Mouse (Mus musculus): ENCODE measurements around the gene Arih2. TPM values are rescaled to one million over a fixed set of nuclear protein-coding genes. Genes with fewer than 3 reads are reported as not detected.

Gene Arih2
- total RNA-seq, 1 experiment from 2014 or later: 70.8 TPM

DNA sequence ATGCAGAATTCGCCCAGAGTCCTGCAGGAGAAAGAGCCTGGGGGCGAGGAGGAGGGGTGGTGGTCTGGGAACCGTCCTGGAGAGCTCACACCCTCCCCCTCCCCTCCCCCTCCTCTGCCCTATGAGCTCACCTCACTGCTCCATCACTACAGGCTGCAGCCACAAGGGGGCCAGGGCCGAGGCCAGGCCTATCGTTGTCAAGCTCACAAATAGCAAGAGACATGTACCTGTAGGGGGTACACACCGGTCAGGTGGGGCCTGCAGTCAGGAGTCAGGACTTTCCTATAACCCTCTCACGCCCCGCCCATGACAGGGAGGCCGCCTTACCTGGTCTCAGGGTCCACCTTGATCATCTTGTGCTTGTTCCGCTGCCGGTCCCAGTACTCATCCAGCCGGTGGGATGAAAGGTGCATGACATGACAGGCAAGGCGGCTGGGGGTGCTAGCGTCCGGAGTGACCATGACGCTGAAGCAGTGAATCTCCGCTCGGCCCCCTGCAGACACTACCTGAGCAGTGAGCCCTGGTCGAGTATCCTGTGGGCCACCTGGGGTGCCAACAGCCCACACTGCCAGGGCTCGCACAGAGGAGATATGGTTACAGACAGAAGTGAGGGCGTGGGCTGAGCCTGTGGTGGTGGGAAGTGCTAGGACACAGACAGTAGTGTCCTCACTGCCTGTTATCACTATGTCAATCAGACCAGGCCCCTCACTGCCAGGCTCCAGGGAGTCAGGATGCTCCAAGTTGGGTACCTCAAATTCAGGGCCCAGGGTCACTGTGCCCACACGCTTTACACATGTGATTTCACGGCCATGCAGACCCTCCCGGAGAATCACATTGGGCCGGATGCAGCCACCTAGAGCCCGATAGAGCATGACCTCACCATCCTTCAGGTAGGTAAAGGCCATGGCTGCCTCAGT lies 75.2 kb downstream of the Arih2 start:
- no peak for ATAC-seq (replicated peaks in 1 of 2; ENCODE audit: insufficient read depth in 1 of 2, low FRiP score in 2 of 2, low TSS enrichment in 1 of 2, low read depth in 1 of 2, poor library complexity in 2 of 2, severe bottlenecking in 2 of 2)

DNA sequence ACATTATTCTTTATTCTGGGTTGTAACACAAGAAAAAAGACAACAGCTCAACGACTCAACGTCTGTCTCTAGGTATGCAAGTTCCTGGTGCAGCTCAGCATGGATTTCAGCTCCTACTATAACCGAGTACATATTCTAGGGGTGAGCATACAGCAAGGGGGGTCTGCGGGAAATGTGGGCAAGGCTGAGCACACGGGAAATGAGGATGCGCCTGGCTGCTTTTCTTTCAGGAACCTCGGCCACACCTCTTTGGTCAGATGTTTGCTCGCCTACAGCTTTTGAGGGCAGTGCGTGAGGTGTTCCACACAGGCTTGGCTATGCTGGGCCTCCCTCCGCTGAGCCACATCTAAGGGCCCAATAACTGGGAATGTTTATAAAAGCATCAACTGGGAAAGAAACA lies 76.9 kb downstream of the Arih2 start:
- ATAC-seq (replicated peaks in 1 of 2; ENCODE audit: insufficient read depth in 1 of 2, low FRiP score in 2 of 2, low TSS enrichment in 1 of 2, low read depth in 1 of 2, poor library complexity in 2 of 2, severe bottlenecking in 2 of 2): no peak

DNA sequence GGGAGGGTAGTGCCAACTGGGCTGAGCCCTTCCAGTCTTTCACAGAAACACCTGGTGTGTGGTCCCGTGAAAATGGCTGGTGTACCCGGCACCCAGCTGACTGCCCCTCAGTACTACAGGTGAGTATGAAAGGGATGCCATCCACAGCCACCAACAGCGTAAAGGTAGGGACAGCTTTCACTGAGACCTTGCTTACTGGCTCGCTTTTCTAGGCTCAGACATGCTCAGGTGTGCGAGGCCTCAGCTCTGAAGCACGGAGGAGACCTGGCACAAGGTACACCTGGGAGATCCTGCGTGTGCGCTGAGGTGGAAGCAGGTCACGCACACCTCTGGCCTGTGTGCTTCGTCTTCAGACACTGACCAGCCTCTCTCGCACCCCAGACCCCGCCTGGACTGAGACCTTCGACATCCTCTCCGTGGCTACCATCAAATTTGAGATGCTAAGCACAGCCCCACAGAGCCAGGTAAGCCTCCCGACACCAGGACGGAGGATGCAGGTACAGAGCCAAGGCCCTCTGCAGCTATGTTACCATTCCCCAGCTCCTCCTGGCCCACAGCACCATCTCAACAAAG lies 77.7 kb downstream of the Arih2 start:
- ATAC-seq (replicated peaks in 1 of 2; ENCODE audit: insufficient read depth in 1 of 2, low FRiP score in 2 of 2, low TSS enrichment in 1 of 2, low read depth in 1 of 2, poor library complexity in 2 of 2, severe bottlenecking in 2 of 2): no peak

DNA sequence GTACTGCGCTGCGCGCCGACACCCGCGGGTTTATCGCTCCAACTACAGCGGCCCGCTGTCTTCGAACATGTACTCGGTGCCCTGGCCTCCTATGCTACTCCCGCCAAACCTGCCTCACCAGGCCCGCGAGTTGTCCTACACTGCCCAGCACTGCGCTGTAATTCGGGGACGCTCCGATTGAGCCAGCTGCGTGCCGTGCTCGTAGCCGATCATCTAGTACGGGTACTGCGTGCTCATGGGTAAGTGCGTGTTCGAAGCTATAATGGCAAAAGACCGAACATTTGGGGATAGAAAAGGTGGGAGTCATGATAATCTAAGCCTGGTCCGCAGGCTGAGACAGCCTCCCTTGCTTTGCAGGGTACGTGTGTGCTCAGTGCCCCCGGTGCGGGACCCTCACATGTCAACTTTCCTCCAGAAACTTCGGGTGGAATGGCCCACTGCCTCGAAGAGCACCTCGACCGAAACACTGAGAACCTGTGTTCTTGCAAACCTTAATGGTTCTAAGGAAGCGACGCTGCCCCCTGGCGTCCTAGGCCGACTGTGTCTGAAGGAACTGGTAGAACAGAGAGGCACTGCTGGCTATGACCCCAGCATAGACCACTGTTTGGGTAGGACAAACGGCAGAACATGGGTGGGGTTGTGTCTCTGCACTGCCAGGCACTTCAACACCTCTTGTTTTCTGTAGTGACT lies 78.8 kb downstream of the Arih2 start:
- 0 out of 4 replicates have a peak, but pooled peaks have one; percentile 13 to 23 for ATAC-seq (replicated peaks in 1 of 2; ENCODE audit: insufficient read depth in 1 of 2, low FRiP score in 2 of 2, low TSS enrichment in 1 of 2, low read depth in 1 of 2, poor library complexity in 2 of 2, severe bottlenecking in 2 of 2)

DNA sequence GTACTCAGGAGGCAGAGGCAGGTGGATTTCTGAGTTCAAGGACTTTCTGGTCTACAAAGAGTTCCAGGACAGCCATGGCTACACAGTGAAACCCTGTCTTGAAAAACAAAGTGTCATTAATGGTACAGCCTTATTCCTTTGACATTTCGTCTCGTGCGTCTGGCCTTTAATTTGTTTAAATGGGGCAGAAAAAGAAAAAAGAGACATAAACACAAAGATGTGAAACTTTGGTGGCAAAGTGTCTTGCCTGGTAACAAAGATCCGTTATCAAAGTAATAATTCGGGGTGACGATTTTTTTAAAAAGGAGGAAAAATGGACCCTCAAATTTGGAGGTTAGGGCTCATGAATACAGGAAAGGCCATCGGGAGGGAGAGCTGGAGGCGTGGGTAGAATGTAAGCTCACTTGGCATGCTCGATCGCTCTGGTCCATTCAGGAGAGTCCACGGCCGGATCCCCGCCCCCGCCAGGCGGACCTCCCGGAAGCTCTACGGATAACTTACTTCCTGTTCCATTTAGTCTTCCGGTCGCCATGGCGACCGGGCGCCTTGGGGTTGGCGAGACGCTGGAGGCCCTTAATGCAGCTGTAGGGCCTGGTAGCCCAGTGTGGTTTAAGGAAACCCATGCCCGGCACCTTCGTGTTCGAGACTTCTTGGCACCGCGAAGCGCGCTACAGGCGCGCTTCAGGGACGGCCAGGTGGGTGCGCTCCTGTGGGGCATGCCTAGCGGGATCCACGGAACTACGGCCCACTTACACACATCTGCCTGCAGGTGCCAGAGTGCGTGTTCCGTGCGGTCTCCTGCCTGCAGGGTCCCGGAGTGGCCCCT lies 79.6 kb downstream of the Arih2 start, which contains the start of gene Dalrd3:
Gene Dalrd3, plus strand, starts transcription at position 506 of the 826 bp plus-strand sequence.
- ATAC-seq (replicated peaks in 1 of 2; ENCODE audit: insufficient read depth in 1 of 2, low FRiP score in 2 of 2, low TSS enrichment in 1 of 2, low read depth in 1 of 2, poor library complexity in 2 of 2, severe bottlenecking in 2 of 2): peak; percentile 22 to 34

DNA sequence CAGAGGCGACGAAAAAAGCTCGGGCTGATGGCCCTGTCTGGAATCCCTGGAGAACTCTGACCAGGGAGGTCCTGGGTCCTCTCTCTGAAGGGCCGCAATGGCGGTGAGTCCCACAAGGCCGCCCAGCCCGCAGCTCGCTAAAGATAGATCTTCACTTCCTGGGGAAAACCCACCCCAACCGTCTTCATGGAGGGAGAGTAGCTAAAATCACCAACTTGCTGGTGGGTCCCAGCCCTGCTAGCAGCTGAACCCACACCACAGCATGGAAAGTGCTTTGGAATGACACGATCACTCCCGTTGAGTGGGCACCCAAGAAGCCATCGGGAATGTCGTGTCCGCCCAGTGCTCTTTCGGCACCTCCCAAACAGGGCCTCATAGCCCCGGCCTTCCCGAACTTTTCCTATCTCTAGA lies 80.7 kb downstream of the Arih2 start:
- ATAC-seq (replicated peaks in 1 of 2; ENCODE audit: insufficient read depth in 1 of 2, low FRiP score in 2 of 2, low TSS enrichment in 1 of 2, low read depth in 1 of 2, poor library complexity in 2 of 2, severe bottlenecking in 2 of 2): no peak

DNA sequence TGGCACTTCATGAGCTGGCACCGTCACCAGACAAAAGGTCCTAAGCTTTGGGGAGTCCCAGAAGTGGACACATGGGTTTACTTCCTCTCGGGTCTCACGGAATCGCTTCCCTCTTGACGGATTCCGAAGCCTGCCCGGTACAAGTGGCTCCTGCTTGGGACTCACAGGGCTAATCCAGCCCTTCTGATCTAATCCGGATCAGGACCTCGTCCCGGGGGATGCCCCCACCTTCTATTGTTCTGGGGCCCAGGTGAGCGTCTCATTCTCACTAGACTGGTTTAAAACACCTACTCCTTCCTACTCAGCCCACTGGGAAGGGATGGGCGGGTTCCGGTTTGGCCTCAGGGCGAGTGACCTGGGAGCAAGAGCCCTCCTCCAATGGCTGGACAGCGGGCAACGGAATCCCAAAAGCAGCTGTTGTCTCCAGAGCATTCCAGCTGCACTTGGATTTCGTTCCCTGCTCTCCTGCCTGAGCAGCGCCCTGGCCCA lies 81.2 kb downstream of the Arih2 start:
- ATAC-seq (replicated peaks in 1 of 2; ENCODE audit: insufficient read depth in 1 of 2, low FRiP score in 2 of 2, low TSS enrichment in 1 of 2, low read depth in 1 of 2, poor library complexity in 2 of 2, severe bottlenecking in 2 of 2): no peak

DNA sequence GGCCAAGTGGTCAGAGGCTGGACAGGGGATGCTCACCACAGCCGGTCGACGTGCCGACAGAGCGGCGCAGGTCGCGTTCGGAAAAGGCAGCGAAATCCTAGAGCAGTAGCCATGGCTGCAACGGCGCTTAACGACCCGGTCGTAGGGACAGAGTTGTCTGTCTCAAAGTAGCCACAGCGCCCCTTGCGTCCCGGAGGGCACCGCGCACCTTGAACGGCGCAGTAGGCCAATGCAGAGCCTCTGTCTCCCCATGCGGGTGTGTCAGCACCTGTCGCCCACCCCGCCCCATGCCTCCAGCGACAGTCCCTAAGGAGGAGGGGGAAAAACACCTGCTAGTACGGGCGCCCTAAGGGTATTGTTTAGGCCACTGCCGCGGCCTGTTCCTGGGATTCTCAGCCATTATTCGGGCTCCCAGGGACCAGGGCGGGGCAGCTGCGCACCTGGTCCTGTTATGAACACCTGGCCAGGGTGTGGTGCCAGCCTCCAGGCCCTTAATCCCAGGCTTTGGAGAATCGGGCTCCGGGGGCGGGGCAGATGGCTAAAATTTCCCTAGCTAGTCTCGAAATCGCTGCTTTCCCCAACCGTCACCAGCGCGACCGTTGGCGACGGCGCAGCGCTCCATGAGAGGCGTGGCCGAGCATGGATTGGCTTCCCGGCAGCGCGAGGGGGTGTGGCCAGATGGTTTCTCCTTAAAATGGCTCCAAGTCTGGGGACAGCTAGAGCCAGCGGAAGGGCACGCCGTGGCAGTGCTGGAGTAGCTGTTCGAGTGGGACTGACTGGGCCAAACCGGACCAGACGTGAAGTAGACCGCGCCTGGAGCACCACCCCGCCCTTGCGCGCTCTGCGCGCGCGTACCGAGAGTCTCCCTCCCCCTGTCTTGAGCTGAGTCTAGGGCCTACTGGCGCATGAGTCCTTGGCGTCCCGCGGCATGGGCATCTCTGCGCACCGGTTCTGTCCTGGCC lies 82.1 kb downstream of the Arih2 start, which contains the start of gene Ndufaf3:
Gene Ndufaf3, minus strand, starts transcription at position 620 of the 962 bp plus-strand sequence.
- peak; percentile 74 to 75 for ATAC-seq (replicated peaks in 1 of 2; ENCODE audit: insufficient read depth in 1 of 2, low FRiP score in 2 of 2, low TSS enrichment in 1 of 2, low read depth in 1 of 2, poor library complexity in 2 of 2, severe bottlenecking in 2 of 2)

DNA sequence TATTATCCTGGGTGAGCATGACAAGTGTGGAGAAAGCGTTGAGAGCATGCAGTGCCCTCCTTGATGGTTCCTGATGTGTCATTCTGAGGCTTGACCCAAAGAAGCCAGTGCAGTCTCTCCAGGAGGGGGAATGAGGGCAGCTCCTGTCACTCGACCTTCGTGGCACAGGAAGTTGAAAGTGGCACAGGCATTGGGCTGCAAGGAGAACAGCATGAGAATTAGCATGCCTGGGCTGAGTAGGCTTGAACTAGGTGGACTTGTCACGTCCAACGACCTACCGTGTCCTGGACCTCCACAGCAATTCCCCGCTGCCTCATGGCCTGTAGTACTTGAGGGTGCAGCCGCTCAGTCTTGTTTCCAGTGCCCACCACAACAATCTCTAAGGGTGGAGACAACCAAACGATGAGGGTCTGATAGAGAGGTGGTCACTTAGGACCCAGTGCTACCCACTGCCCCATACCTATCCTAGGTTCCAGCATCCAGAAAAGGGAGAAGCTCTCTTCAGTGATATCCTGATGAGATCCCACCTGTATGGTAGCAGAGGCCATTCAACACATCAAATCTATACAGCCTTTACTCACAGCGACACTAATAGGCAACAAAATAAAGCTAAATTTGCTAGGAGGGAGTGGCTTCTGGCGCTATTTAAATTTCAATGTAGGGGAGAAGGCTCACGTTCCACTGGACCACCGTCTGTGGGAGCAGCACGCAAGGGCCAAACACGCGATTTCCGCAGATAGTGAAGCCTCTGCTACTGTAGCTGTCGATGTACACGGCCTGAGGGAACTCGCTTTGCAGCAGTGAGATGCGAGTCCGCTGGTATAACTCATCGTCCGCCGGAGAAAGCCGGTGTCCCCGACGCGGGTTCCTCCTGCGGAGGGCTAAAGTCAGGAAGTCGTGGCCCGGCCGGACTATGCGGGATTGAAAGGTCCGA lies 83.0 kb downstream of the Arih2 start:
- peak in 1 of 2 experiments; percentile 0; a peak in 1 of 4 replicates for ATAC-seq (replicated peaks in 1 of 2; ENCODE audit: insufficient read depth in 1 of 2, low FRiP score in 2 of 2, low TSS enrichment in 1 of 2, low read depth in 1 of 2, poor library complexity in 2 of 2, severe bottlenecking in 2 of 2)

DNA sequence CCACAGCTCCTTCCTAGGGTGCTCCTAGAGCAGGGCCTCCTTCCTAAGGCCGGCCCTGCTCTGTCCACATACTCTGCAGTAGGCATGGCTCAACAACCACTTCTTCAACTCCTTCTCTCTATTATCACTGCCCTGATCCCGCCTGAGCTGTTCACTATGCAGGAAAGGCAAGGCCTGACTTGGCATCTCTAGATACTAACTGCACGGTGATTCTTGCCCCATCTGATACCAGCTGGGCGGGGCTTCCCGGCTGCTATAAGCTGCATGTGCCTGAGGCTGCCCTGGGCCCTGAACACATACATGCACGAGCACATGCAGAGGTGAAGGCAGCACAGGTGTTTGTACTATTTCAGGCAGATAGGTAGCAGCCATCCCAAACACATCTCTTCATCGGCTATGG lies 85.1 kb downstream of the Arih2 start:
- ATAC-seq (replicated peaks in 1 of 2; ENCODE audit: insufficient read depth in 1 of 2, low FRiP score in 2 of 2, low TSS enrichment in 1 of 2, low read depth in 1 of 2, poor library complexity in 2 of 2, severe bottlenecking in 2 of 2): no peak

DNA sequence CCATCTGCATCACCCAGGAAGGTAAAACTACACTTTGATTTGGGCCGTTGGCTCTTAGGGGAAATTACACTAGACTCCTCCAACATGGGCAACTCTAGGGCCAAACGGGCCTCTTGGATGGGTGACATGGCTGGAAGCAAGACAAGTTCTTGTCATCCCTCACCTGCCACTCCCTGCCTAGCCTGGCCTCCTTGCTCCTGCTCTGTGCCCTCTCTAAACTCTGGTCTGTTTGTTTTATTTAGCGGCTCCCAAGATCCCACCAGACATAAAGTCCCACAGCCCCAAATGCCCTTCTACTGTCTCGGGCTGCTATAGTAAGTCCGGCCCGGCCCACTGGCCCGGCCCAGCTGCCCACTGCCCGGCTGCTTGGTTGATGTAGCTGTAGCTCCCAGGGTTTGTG lies 85.5 kb downstream of the Arih2 start:
- no peak for ATAC-seq (replicated peaks in 1 of 2; ENCODE audit: insufficient read depth in 1 of 2, low FRiP score in 2 of 2, low TSS enrichment in 1 of 2, low read depth in 1 of 2, poor library complexity in 2 of 2, severe bottlenecking in 2 of 2)

DNA sequence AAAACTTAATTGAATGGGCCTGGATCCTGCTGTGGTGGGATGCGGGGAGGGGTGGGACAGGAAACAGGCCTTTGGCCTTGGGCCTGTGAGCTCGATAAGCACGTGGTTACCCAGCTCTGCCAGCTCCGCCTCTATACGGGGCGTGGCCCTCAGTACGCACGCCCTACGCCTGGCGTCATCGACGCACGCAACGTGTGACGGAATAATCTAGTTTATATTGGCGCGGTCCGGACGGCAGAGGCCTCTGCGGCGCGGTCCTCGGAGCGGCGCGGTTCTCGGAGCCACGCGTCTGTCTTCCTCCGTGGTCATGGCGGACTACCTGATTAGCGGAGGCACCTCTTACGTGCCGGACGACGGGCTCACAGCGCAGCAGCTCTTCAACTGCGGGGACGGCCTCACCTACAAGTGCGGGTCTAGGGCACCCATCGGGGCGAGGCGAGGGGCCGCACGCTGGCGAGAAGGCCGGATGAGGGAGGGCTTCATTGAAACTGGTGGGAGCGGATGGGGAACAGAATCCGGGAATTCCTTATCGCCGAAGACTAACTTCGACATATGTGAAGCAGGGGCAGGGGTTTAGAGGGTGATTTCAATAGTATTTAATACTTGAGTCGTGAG lies 88.9 kb downstream of the Arih2 start, which contains the start of gene Impdh2:
Gene Impdh2, plus strand, starts transcription at position 60 of the 615 bp plus-strand sequence.
- peak; percentile 98 to 99 for ATAC-seq (replicated peaks in 1 of 2; ENCODE audit: insufficient read depth in 1 of 2, low FRiP score in 2 of 2, low TSS enrichment in 1 of 2, low read depth in 1 of 2, poor library complexity in 2 of 2, severe bottlenecking in 2 of 2)

DNA sequence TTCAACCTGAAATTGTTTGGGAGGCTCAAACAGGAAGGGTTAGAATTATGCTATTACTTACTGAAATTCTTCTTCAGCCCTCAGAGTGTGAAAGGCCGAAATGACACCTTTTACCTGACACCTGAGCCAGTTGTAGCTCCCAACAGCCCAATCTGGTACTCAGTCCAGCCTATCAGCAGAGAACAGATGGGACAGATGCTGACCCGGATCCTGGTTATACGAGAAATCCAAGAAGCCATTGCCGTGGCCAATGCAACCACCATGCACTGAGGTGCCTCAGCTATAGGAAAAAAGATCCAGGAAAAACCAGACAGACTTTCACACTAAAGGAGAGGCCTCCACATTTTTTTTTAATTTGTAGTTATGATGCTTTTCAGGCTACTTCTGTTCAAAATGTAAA lies 90.0 kb downstream of the Arih2 start:
- no peak for ATAC-seq (replicated peaks in 1 of 2; ENCODE audit: insufficient read depth in 1 of 2, low FRiP score in 2 of 2, low TSS enrichment in 1 of 2, low read depth in 1 of 2, poor library complexity in 2 of 2, severe bottlenecking in 2 of 2)
